Mouse (Mus musculus): ENCODE data around the gene Gm7579.
"Not testable (repeated sequence)": the region's sequence is repeated elsewhere in the genome, so short reads cannot be mapped to it uniquely, and the experiment has no call there.

Gene Gm7579

DNA sequence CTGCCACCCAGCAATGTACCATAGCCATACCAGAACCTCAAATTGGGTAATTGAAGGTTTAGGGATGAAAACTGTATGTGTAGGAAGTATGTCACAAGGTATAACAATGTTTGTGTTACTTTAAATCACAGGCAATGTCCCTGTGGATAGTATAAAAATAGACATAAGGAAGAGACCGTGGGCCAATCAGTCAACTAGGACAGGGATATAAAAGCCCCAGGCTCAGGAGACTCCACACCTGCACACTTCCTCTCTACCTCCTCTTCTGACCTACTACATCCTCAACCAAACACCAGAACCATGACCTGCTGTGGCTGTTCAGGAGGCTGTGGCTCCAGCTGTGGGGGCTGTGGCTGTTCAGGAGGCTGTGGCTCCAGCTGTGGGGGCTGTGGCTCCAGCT is at the start of gene Gm7579:
Gene Gm7579, plus strand, starts transcription at position 301 of the 400 bp plus-strand sequence.
- DNase-seq (ENCODE audit: inconsistent age in 2 of 2, low spot score in 1 of 2) = no peak

DNA sequence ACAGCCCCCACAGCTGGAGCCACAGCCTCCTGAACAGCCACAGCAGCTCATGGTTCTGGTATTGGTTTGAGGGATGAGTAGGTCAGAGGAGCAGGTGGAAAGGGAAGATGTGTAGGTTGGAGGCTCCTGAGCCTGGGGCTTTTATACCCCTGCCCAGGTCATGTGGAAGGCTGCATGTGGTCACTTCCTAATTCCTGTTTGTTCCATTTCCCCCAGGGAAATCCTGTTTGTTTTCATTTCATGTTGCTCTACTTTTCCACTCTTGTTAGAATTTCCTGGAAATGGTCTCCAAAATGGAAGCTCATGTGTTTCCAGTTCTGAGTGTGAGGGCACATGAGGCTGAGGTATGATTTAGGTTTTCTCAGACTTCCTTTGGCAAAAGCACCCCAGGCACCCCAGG is 46.0 kb upstream of the Gm7579 start, which contains the start of gene Gm4553:
Gene Gm4553, minus strand, starts transcription at position 101 of the 400 bp plus-strand sequence.
- DNase-seq (ENCODE audit: inconsistent age in 2 of 2, low spot score in 1 of 2) = not testable (repeated sequence)

DNA sequence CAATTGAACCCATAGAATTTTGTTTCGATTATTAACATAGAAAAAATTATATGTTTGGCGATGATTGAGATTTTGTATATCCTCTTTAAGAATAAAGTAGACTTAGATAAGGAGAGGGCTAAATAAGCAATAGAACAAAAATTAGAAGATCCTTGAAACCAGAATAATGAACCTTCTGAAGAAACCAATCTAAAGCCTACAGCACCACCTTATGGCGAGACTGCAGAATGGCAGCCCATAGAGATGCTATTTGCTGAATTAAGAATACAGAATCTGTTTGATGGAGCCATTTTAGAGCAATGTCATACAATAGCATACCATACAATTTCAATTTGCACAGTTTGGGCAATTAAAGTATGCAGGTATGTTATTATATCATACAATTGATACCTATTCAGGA is 41.8 kb upstream of the Gm7579 start:
- DNase-seq (ENCODE audit: inconsistent age in 2 of 2, low spot score in 1 of 2) = no peak

DNA sequence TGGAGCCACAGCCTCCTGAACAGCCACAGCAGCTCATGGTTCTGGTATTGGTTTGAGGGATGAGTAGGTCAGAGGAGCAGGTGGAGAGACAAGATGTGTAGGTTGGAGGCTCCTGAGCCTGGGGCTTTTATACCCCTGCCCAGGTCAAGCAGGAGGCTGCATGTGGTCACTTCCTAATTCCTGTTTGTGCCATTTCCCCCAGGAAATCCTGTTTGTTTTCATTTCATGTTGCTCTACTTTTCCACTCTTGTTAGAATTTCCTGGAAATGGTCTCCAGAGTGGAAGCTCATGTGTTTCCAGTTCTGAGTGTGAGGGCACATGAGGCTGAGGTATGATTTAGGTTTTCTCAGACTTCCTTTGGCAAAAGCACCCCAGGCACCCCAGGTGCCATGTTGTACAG is 35.8 kb upstream of the Gm7579 start, which contains the start of gene Krtap5-2:
Gene Krtap5-2, minus strand, starts transcription at position 101 of the 400 bp plus-strand sequence.
- not testable (repeated sequence) for DNase-seq (ENCODE audit: inconsistent age in 2 of 2, low spot score in 1 of 2)

DNA sequence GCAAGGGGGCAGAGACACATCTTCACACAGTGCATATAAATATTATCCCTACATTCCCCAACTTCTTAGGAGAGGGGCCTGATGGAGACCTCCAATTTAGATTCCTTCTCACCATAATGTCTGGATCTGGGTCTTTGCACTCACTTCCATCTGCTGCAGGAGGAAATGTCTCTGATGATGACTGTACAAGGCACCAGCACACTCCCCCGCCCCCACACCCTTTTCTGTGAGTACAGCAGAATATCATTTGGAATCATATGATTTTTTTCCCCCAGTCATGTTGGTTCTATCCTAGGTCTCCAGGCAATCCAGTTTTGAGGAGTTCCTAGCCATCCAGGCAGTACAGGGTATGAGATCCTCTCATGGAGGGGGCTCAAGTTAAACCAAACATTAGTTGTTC is 33.0 kb upstream of the Gm7579 start:
- no peak for DNase-seq (ENCODE audit: inconsistent age in 2 of 2, low spot score in 1 of 2)

DNA sequence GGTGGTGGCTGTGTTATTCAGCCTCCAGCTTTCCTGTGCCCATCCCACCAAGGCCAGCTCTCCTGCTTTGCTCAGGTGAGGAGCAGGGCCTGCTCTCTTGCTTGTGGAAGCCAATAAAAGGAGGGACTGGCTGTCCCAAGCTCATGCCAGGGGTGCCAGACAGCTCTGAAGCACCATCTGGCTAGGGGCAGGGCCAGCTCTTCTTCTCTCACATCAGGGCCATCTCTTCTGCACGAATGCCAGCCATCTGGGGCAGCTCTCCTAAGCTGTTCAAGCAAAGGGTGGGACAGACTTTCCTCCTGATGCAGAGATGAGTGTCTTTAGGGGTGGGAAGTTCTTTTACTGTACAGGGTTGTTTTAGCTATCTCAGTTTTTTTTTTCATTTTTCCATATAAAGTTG is 30.6 kb upstream of the Gm7579 start:
- no peak for DNase-seq (ENCODE audit: inconsistent age in 2 of 2, low spot score in 1 of 2)

DNA sequence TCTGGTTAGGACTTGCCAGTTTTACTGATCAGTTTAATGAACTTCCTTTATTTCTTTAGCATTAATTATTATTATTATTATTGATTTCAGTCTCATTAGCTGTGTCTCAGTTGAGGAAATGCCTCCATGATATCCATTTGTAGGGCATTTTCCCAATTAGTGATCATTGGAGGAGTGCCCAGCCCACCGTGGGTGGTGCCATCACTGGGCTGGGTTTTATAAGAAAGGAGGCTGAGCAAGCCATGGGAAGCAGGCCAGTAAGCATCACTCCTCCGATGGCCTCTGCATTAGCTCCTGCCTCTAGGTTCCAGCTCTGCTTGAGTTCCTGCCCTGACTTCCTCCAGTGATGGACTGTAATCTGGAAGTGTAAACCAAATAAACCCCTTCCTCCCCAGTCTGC is 23.5 kb upstream of the Gm7579 start:
- DNase-seq (ENCODE audit: inconsistent age in 2 of 2, low spot score in 1 of 2) = no peak

DNA sequence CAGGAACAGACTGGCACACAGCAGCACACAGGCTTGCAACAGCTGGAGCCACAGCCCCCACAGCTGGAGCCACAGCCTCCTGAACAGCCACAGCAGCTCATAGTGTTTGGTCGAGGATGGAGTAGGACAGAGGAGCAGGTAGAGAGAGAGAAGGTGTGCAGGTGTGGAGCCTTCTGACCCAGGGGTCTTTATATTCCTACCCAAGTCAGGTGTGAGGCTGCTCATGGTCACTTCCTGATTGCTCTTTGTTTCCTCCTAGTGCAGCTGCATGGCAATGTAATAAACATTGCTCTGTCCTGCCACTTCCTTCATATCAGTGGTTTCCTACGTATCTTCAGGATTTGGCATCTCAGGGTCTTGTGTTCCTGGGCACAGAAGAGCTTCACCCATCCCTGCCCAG is 21.4 kb upstream of the Gm7579 start, which contains the start of gene Gm10153:
Gene Gm10153, minus strand, starts transcription at position 101 of the 400 bp plus-strand sequence.
- no peak for DNase-seq (ENCODE audit: inconsistent age in 2 of 2, low spot score in 1 of 2)

DNA sequence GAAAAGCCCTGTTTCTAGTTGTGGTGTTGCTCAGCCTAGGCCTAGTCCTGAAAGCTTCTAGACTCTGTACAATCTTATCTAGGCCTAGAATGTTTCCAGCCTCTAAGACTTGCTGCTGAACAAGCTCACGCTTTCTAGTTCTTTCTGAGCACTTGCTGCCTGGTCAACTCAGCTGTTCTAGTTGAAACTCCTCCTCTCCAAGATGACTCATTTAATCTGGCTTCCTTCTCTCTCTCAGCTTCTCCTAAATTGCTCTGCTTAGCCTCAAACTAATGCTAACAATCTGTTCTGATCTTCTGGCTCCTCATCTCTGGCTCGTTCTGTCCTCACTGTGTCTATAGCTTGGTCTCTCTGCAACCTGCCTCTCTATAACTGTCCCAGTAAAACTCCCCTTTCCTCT is 12.9 kb upstream of the Gm7579 start:
- DNase-seq (ENCODE audit: inconsistent age in 2 of 2, low spot score in 1 of 2) = no peak

DNA sequence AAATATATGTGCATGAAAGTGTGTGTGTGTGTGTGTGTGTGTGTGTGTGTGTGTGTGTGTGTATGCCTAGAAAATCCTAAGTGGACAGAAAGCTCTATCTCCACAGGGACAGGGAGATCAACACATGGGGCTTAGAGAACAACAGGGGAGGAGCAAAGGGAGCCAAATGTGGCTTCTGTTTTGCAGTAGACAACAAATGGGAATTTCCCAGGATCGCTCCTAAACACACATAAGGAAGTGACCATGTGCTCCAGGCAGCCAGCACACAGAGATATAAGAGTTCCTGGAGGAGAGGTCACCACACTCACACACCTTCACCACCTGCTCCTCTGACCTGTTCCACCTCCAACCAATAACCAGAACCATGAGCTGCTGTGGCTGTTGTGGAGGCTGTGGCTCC is 10.6 kb upstream of the Gm7579 start, which contains the start of gene Krtap5-3:
Gene Krtap5-3, plus strand, starts transcription at position 301 of the 400 bp plus-strand sequence.
- DNase-seq (ENCODE audit: inconsistent age in 2 of 2, low spot score in 1 of 2) = no peak

DNA sequence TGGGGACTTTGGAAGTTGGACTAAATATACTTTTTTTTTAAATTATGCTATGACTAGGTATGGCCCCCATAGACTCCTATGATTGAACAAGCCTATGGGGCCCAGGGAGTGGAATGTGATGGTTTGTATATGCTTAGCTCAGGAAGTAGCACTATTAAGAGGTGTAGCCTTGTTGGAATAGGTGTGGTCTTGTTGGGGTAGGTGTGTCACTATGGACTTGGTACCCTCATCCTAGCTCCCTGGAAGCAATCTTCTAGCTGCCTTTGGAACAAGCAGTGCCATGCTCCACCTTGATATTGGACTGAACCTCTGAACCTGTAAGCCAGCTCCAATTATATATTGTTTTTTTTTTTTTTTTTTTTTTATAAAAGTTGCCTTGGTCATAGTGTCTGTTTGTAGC is 6.2 kb upstream of the Gm7579 start:
- DNase-seq (ENCODE audit: inconsistent age in 2 of 2, low spot score in 1 of 2) = no peak

DNA sequence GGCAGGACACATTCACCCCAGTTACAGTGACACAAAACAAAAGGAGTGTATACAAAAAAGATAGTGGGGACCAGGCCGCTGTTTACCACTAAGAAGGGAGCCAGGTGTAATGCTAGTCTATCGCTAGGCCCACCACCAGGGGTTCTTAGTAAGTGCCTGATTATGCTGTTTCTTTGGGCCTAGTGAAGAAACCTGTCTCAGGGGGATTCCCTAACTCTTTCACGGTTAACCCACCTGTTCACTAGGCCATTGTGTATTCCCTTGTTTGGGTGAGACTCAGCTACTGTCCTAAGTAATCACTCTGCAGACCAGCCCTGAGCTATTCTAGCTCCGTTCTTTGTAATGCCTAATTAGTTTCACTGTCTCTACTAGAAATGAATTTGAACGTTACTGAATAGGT is 4.8 kb upstream of the Gm7579 start:
- DNase-seq (ENCODE audit: inconsistent age in 2 of 2, low spot score in 1 of 2) = not testable (repeated sequence)

DNA sequence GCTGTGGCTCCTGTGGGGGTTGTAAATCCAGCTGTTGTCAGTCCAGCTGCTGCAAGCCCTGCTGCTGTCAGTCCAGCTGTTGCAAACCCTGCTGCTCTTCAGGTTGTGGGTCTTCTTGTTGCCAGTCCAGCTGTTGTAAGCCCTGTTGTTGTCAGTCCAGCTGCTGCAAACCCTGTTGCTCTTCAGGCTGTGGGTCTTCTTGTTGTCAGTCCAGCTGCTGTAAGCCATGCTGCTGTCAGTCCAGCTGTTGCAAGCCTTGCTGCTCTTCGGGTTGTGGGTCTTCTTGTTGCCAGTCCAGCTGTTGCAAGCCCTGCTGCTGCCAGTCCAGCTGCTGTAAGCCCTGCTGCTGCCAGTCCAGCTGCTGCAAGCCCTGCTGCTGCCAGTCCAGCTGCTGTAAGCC is 477 bp downstream of the Gm7579 start:
- not testable (repeated sequence) for DNase-seq (ENCODE audit: inconsistent age in 2 of 2, low spot score in 1 of 2)

DNA sequence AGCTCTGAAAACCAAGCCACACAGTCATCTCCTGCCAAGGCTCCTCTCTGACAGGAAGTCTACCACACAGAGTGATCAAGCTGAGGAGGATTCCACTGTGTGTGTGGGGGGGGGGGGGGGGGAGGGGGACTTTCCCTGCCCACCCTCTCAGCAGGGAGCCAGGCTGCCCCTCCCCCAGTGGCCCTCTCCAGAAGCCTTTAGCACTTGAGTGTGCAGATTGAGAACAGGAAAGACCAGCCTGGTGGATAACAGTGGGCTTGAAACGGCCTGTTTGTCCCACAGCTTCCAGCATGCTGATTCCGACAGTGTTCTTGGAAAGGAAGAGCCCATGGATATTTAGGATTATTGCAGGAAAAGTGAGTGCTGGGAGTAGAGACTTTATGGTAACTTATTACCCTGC is 12.9 kb downstream of the Gm7579 start:
- DNase-seq (ENCODE audit: inconsistent age in 2 of 2, low spot score in 1 of 2) = no peak

DNA sequence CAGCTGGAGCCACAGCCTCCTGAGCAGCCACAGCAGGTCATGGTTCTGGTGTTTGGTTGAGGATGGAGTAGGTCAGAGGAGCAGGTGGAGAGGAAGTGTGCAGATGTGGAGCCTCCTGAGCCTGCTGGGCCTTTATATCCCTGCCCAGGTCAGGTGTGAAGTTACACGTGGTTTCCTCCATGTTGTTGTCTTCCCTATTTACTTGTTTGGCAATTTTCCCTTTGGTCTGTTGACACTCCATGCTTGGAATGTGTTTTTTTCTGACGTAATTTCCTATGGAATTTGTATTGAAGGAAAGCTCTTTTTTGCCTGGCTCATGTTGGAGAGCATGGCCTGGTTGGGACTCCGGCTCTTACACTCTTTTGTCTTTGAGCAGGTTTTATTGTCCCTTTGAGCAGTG is 18.2 kb downstream of the Gm7579 start, which contains the start of gene Krtap5-5:
Gene Krtap5-5, minus strand, starts transcription at position 101 of the 400 bp plus-strand sequence.
- not testable (repeated sequence) for DNase-seq (ENCODE audit: inconsistent age in 2 of 2, low spot score in 1 of 2)

DNA sequence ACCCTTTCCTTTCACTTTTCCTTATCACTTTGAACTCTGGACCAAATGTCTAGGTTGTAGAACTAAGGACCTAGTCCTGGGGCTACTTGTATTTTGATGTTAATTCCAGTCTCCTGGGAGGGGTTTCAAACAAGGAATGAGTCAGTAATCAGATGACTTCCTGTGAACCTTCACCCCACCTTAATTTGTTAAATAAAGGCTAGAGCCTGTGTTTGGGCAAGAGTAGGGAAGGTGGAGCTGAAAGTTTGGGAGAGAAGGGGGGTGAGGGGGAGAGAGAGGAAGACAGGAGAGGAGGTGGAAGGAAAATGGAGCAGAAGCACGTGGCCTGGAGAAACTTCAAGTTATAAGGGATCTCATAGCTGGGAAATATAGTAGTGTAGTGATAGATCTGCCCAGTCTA is 19.9 kb downstream of the Gm7579 start:
- no peak for DNase-seq (ENCODE audit: inconsistent age in 2 of 2, low spot score in 1 of 2)

DNA sequence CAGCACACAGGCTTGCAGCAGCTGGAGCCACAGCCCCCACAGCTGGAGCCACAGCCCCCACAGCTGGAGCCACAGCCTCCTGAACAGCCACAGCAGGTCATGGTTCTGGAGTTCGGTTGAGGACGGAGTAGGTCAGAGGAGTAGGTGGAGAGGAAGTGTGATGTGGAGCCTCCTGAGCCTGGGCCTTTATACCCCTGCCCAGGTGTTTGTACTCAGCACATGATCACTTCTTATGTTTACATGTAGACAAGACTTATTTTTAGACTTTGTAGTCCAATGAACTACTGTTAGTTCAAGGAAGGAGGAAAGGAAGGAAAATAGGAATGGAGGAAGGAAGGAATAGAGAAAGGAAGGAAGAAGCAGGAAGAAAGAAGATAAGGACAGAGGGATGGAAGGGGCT is 29.3 kb downstream of the Gm7579 start, which contains the start of gene Gm40460:
Gene Gm40460, minus strand, starts transcription at position 101 of the 400 bp plus-strand sequence.
- no peak for DNase-seq (ENCODE audit: inconsistent age in 2 of 2, low spot score in 1 of 2)

DNA sequence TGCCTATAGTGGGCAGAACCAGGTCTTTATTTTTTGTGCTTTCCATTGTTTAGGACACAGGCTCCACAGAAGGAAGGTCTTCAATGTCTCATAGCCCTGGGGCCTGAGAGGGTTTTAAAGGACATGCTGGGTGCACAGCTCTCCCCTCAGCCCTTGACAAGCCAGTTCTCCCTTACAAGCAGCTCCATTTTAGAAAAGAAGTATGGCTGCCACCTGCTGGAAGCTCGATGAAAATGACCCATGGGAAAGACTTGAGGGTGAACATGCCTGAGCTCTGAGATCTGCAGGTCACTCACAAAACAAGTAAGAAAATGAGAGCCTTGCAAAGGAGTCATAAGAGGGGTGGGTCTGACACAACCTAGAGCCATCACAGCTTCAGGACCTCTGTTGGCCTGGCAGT is 38.2 kb downstream of the Gm7579 start:
- DNase-seq (ENCODE audit: inconsistent age in 2 of 2, low spot score in 1 of 2) = peak; percentile 17 to 58

DNA sequence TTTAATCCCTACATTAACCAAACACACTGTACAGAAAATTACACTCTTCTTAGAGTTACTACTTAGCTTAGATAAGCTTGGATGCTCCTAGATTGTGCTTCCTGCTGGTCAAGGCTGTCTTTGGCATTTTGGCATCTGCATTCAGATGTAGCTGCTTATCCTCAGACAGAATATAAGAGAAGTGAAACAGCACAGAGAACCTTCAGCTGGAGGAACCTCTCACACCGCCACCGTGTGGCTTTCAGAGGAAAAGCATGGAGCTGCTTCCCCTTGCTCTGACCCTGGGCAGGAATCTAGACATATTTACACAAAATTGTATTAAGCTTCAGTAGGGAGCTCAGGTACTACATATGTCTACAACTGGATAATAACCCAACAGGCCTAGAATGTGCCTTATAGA is 43.9 kb downstream of the Gm7579 start:
- peak; percentile 17 to 66 for DNase-seq (ENCODE audit: inconsistent age in 2 of 2, low spot score in 1 of 2)

DNA sequence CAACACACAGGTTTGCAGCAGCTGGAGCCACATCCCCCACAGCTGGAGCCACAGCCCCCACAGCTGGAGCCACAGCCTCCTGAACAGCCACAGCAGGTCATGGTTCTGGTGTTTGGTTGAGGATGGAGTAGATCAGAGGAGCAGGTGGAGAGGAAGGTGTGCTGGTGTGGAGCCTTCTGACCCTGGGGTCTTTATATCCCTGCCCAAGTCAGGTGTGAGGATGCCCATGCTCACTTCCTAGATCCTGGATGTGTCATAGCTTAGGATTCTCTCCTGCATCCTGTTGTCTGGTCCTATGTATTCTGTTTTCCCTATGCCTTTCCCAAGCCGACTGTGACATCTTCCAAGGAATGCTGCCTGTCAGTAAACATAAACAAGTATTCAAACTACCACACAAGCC is 46.6 kb downstream of the Gm7579 start, which contains the start of gene Gm2431:
Gene Gm2431, minus strand, starts transcription at position 101 of the 400 bp plus-strand sequence.
- DNase-seq (ENCODE audit: inconsistent age in 2 of 2, low spot score in 1 of 2) = not testable (repeated sequence)
